Mouse (Mus musculus) urinary bladder, postnatal 36 days (tissue): ENCODE results near the gene Mtus2.
"Not testable (repeated sequence)": the region's sequence is repeated elsewhere in the genome, so short reads cannot be mapped to it uniquely, and the experiment has no call there.

Experiments
- DNase-seq, 2 experiments: peaks; one replicate each; pipeline ENCODE4 v3.0.0; 2022; ENCODE audit warnings: low spot score in 2 of 2, mixed read lengths in 1 of 2

Mtus2 gene

GRCm38 (mm10) chr5:148115207-148115817 is 158.2 kb downstream of the Mtus2 start:
- DNase-seq = no peak

- no peak for DNase-seq
These were observed 167.2 kb downstream of the Mtus2 start for GRCm38 (mm10) chr5:148124354-148124753.

DNA sequence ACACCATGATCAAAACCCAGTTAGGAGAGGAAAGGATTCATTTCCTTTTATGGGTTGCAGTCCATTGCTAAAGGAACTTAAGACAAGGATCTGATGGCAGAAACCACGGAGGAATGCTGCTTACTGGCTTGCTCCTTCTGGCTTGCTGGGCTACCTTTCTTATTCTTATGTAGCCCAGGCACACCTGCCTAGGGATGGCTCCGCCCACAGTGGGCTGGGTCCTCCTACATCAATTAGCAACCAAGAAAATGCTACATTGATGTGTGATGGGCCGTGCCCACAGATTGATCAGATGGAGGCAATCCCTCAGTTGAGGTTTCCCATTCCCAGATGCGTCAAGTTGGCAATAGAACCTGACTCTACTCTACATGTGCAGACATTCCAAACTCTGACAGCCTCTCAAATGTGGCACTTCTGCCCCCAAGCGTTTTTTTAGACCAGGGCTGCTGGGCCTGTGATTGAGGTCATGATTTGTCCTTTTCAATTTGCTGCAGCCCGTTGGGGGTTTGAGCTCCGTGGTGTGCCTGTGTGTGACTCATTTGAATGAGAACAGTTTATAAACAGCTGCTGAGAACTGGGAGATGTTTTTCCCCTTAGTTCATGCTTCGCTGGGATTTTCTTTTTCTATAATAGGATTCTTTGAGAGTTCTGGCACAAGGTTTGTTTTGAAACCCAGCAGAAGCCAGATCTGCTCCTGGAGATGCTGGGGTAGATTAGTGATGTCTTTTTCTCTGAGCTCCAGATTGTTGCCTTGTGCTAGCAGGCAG is 173.8 kb downstream of the Mtus2 start:
- DNase-seq = no peak

GRCm38 (mm10) chr5:148131458-148132131 is 174.5 kb downstream of the Mtus2 start:
- DNase-seq = peak; percentile 2 to 3

- DNase-seq = no peak
These were observed 176.4 kb downstream of the Mtus2 start for GRCm38 (mm10) chr5:148133448-148134060.

- no peak for DNase-seq
These were observed 184.5 kb downstream of the Mtus2 start for GRCm38 (mm10) chr5:148141662-148142061.

DNA sequence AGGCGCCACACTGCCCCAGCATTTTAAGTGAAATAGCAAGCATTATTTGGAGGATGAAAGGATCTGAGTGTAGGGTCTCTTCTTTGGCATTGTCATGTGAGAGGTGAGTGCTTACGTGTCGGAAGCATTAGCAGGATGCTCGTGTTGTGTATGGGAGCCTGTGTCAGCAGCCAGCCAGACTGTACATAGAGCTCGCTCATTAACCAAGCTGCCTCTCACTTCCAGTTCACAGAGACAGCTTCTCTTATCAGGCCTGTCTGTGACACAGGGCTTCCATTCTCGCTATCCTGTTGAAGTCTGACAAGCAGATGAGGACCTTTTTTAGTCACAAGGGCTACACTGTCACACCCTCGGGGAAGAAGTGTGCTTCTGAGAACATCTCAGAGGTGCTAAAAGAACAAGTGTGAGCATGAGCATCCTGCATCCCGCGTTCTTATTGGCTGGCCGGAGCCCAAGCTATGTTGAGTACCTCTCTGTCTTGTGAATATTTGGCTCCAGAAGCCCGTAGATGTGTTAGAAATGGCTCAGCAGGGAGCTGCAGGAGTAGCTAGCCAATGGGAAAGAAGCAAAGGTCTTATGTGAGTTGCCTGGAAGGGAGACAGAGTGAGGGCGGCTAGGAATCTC is 189.2 kb downstream of the Mtus2 start:
- DNase-seq = no peak

- no peak for DNase-seq
These were observed 194.9 kb downstream of the Mtus2 start for GRCm38 (mm10) chr5:148151894-148152599.

DNA sequence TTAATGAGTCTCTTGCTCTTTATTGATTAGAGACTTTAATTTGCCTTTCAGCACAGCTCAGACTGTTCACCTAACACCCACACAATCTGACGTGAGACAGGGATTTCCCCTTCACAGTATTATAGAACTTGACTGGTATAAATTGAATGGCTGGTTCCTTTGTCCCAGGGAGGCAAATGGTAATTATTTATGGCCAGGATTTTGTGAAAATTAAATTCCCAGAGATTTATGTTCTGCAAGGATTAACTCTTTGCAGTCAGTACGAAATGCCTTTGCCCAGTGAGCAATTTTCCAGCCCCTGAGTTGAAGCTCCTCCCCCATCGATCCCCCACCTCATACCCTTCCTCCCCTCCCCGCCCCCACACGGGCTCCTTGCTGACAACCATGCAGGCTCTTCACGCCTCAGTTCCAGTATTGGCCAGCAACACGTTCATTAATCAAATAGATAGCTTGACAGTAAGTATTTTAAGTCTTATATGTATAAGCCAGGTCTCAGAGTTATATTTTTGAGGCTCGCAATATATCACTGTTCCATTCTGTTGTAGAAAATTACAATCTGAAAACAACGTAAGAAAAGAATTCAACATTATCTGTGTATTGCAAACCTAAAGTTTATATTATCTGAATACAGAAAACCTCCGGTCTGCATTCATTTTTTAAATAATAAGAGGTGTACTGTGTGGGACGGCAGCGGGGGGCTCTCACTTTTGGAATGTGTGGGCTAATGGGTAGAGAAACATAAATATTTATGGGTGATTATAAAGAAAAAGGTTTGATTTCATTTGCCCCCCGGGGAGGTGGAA is 195.7 kb downstream of the Mtus2 start:
- no peak for DNase-seq

DNA sequence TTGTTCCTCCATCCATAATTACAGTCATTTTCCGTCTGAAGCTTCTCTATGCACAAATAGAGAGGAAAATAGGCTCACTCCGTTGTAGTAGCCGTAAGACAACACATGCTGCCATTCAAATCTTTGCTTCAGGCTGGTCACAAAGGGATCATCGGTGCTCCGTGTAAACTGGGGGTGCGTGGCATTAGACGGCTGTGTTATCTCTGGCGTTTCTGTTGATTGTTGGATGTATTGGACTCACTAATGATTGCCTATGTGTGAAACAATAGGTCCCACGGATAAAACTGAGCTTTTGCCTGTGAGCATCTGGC is 196.2 kb downstream of the Mtus2 start:
- no peak for DNase-seq

DNA sequence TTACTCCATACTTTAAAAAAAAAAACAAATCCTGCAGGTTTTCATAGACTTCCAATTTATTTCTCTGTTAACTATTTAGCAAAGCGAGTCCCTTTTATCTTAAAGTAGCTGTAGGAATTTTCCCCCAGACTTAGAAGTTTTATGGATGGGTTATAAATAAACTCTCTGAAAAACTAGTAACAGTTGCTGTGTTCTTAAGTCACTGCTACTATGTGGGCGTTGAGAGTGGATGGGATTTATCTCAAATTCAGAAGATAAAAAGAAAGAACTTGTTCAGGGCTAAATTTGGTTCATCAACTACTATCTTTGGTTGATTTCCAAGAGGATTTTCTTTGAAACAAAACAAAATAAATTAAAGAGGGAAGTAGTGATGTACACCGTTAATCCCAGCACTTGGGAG is 197.6 kb downstream of the Mtus2 start:
- no peak for DNase-seq

DNA sequence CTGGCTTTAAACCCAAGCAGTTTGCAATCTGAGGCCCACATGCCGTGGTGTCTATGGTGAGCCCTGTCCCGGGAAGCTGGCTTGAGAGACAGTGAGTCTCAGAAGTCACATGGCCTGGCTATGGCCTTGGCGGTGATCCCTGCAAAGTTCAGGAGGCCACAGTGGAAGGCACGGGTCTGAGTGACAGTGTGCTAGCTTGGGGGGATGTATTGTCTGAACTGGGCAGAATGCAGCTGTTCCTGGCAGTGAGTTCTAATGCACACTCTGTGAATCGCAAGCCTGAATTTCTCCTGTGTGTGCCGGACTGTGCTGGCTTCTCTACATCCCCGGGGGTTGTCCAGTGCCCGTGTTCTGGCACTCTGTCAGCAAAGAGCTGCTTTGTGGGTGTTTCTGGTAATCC is 202.2 kb downstream of the Mtus2 start:
- DNase-seq = no peak

- DNase-seq = no peak
These were observed 203.5 kb downstream of the Mtus2 start for GRCm38 (mm10) chr5:148160529-148161154.

DNA sequence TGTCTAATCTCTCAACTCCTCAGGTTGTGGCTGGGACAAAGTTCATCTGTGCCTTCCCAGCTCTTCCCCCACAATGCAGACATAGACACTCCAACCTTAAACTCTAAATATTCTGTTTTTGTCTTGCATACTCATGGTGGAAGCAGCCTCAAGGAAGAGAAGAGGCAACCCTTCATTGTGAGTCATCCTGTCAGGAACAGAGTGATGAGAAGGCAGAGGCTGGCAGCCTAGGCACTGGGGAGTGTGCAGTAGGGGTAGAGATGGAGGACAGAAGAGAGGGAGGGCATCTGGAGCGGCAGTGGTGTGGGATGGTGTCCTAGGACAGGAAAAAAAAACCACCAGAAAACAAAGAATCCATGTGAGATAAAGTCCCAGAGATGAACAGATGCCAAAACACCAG is 208.0 kb downstream of the Mtus2 start:
- no peak for DNase-seq

DNA sequence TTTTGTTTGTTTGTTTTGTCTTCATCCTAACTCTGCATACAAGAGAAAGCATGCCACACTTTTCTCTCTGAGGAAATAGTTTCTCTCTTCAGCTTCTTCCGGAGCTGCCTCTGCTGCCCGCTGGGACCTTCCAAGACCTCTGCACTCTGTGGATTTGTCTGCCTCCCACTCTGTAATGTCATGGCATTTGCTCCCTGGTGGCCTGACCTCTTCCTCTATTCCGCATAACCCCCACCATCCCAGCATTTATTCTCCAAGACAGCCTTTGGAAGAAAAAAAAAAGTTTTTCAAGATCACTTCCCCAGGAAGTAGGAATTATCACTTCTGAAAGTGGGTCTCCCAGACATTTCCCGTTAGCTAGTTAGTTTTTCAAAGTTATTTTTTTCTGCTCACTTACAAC is 218.0 kb downstream of the Mtus2 start:
- no peak for DNase-seq

GRCm38 (mm10) chr5:148175742-148176426 is 218.8 kb downstream of the Mtus2 start:
- no peak for DNase-seq

- DNase-seq = not testable (repeated sequence)
These were observed 219.4 kb downstream of the Mtus2 start for GRCm38 (mm10) chr5:148176539-148176938.

GRCm38 (mm10) chr5:148179231-148179630 is 222.1 kb downstream of the Mtus2 start:
- DNase-seq = no peak

DNA sequence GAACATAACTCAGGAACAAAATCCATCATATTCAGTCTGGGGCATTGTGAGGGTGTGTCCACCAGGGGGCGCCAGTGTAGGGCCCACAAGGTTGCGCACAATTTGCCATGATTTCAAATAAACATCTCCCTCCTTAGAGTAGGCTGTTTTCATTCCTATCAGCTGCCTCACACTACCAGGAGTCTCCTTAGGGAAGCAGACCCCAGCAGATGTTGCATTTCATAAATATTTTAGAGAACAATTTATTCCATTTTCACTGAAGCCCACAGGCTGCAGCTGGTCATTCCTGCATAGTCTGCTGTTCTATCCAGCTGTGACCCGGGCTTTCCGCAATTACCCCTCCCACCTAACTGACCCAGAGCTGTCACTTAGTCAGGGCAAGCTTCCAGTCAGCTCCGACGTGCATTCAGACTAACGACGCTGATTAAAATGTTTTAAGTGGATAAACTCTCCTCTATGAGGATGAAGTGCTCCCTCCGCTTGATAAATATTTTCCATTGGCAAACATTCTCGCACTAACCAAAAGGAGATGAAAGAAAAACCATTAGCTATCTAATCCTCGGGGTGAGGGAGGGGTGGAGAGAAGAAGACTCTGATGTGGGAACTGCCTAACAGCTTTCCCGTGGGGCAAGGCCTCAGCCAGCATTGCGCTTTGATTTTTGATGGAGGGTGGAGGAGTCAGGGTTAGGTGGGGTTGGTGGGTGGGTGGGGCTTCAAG is 223.6 kb downstream of the Mtus2 start:
- peak; percentile 7 to 15 for DNase-seq
